Mouse (Mus musculus): ENCODE results near the gene Rapgef1. TPM values are rescaled to one million over a fixed set of nuclear protein-coding genes. Genes with fewer than 3 reads are reported as not detected.

The Rapgef1 gene
- polyA plus RNA-seq, 1 experiment from 2014 or later: 15.9 TPM

DNA sequence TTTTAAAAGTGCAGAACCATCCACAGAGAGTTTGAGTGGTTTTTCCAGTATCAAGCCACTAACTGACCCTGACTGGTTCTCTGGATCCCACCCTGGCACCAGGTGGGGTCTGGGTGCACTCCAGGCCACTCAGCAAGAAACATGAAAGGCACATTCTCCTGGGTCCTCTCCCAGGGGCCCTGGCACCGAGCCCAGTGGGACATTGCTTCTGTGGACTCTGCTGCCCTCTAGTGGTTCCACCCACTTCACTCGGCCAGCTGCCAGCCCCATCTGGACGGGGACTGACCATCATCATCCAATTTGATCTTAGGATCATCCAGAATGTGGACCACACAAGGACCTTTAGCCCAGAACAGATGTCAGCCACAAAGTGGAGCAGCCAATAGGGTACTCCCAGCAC lies 15.6 kb upstream of the Rapgef1 start:
- Histone ChIP-seq H3K4me3 (no peak overlapping the region), H3K36me3 (no peaks in the 10 kb centered on the region), H3K27me3 (0 out of 2 replicates have a peak, but pooled peaks cover 6% of the 10 kb centered on the region), H3K9ac (no peak overlapping the region), H3K4me2 (replicated peaks) (no peak overlapping the region), H3K9me3 (no peaks in the 10 kb centered on the region), H3K4me1 (no peaks in the 10 kb centered on the region), H3K27ac (no peak overlapping the region)
- ATAC-seq (ENCODE audit: low FRiP score, low read depth): no peak
- 0% methylated on average over 3 of the region's 3 CpGs for WGBS

- H3K4me2 ChIP-seq (replicated peaks): no peak overlapping the region
- WGBS: 88% methylated on average over 5 of the region's 5 CpGs
Measured at GRCm38 (mm10) chr2:29605591-29605990, 13.9 kb upstream of the Rapgef1 start.

DNA sequence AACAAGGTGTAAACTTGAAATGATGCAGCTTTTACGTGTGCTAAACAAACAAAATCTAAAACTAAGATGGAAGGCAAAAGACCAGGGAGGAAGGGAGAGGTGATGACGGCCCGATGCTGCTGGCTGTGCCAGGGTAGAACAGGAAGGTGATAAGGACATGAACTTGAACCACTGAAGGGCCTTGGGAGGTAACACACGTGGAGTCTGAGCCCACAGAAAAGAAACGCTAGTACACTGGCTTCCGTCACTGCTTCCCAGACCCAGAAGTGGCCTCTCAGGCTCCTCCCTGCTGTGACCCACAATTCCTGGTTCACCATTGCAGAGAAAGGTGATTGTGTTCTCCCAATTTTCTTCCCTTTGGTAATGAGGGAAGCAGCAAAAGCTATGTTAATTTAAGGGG lies 13.1 kb upstream of the Rapgef1 start:
- H3K9ac ChIP-seq: no peak overlapping the region

More at GRCm38 (mm10) chr2:29605591-29605990, 13.9 kb upstream of the Rapgef1 start:
- no peak overlapping the region for H3K27ac ChIP-seq
- no peaks in the 10 kb centered on the region for H3K9me3 ChIP-seq
- ATAC-seq (ENCODE audit: low FRiP score, low read depth): no peak
- 0 out of 2 replicates have a peak, but pooled peaks cover 6% of the 10 kb centered on the region for H3K27me3 ChIP-seq
- no peak overlapping the region for H3K4me3 ChIP-seq
- H3K4me1 ChIP-seq: no peaks in the 10 kb centered on the region
- H3K9ac ChIP-seq: no peak overlapping the region
- no peaks in the 10 kb centered on the region for H3K36me3 ChIP-seq

DNA sequence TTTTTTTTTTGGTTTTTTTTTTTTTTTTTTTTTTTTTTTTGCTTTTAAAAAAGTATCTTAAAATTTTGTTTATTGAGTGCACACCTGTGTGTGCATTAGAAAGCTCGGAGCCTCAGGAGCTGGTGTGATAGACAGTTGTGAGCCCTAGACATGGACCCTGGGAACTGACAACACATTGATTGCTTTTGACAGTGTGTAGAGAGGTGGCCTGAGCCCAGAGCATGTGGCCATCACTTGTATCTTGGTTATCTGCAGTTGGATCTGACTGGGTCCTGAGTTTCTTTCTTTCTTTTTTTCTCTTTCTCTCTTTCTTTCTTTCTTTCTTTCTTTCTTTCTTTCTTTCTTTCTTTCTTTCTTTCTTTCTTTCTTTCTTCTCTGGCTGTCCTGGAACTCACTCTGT lies 2.2 kb upstream of the Rapgef1 start:
- Histone ChIP-seq H3K4me2 (replicated peaks) (no peak overlapping the region), H3K4me3 (no peak overlapping the region), H3K36me3 (no peaks in the 10 kb centered on the region), H3K4me1 (peaks cover 20% of the 10 kb centered on the region), H3K27me3 (no peaks in the 10 kb centered on the region), H3K9ac (no peak overlapping the region), H3K9me3 (0 out of 2 replicates have a peak, but pooled peaks cover 3% of the 10 kb centered on the region), H3K27ac (no peak overlapping the region)
- no peak for ATAC-seq (ENCODE audit: low FRiP score, low read depth)
- WGBS: 78% methylated on average over 1 of the region's 1 CpGs

More for the DNA sequence above, 13.1 kb upstream of the Rapgef1 start:
- H3K4me1 ChIP-seq: no peaks in the 10 kb centered on the region
- H3K4me2 ChIP-seq (replicated peaks): no peak overlapping the region
- no peaks in the 10 kb centered on the region for H3K36me3 ChIP-seq
- H3K9me3 ChIP-seq: no peaks in the 10 kb centered on the region
- 0 out of 2 replicates have a peak, but pooled peaks cover 6% of the 10 kb centered on the region for H3K27me3 ChIP-seq
- no peak overlapping the region for H3K4me3 ChIP-seq
- 44% methylated on average over 6 of the region's 6 CpGs for WGBS
- no peak for ATAC-seq (ENCODE audit: low FRiP score, low read depth)
- no peak overlapping the region for H3K27ac ChIP-seq

- H3K27ac ChIP-seq: no peak overlapping the region
- 64% methylated on average over 8 of the region's 8 CpGs for WGBS
- peak overlapping the region; percentile 84 for H3K4me3 ChIP-seq
- H3K9ac ChIP-seq: no peak overlapping the region
- peaks cover 37% of the 10 kb centered on the region for H3K4me1 ChIP-seq
- 0 out of 2 replicates have a peak, but pooled peaks cover 1% of the 10 kb centered on the region for H3K9me3 ChIP-seq
- H3K4me2 ChIP-seq (replicated peaks): peak overlapping the region; percentile 85
- 0 out of 2 replicates have a peak, but pooled peaks have one; percentile 8 for ATAC-seq (ENCODE audit: low FRiP score, low read depth)
- H3K27me3 ChIP-seq: no peaks in the 10 kb centered on the region
- 0 out of 2 replicates have a peak, but pooled peaks cover 6% of the 10 kb centered on the region for H3K36me3 ChIP-seq
Measured at GRCm38 (mm10) chr2:29618926-29619483, 515 bp upstream of the Rapgef1 start.

DNA sequence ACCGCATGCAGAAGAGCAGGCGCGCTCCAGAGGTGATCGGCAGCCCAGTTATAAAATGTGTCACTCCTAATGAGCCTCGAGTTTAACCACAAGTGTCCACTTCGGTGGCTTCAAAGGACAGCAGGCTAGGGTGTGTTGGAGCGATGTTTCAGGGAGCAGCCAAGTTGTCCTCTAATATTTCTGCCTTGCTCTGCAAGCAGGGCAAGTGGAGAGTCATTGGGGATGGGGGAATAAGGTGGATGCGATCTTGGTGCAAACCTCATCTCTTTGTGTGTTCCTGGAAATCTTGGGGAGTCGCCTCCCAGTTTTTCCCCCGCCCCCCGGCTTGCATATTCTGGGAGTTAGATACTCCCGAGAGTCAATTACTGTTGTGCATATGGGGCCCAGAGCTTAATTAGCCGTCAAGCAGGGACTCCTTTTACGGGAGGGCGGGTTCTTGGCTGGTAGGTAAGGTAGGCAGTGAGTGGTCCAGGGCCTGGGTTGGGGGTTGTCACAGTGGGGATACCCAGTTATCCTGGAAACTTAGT lies 844 bp downstream of the Rapgef1 start:
- Histone ChIP-seq H3K4me2 (replicated peaks) (peak overlapping the region; percentile 85), H3K4me3 (peak overlapping the region; percentile 84), H3K9me3 (no peaks in the 10 kb centered on the region), H3K27ac (peak overlapping the region; percentile 88), H3K36me3 (0 out of 2 replicates have a peak, but pooled peaks cover 6% of the 10 kb centered on the region), H3K9ac (peak overlapping the region; percentile 93), H3K27me3 (no peaks in the 10 kb centered on the region), H3K4me1 (peaks cover 46% of the 10 kb centered on the region)
- ATAC-seq (ENCODE audit: low FRiP score, low read depth): no peak
- under 1% methylated on average over 15 of the region's 15 CpGs for WGBS

DNA sequence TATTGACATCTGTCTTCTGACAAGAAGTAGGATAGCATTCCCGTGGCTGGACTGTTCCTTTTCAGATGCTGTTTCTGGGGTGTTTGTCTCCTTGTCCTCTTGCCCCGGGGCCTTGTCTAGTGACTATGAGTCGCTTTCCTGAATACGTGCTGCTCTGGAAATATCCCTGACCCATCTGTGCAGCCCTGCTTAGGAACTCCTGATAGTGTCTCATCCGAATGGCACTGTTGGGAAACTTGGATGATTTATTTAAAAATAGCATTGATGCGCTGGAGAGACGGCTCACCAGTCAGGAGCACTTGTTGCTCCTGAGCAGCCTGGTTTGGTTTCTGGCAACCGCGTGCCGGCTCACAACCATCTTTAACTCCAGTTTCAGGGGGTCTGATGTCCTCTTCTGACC lies 1.6 kb downstream of the Rapgef1 start:
- H3K9ac ChIP-seq: peak overlapping the region; percentile 93; the same call in 1 of the 2 replicates

DNA sequence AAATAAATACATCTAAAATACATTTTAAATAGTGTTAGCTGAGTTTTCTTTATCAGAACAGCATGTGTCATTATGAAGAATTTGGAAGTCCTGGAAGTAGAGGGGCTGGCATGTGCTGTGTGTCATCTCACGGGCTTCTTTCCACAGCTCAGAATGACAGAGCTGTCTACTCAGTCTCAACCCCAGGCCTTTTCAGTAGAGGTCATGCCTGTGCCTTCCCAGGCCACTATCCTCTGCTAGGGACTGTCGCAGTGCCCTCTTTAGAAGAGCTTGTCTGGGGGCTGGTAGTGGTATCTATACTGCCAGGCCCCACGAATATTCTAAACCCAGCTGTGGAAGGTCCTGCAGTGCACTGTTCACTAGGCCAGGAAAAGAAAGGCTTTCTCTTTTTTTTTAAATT lies 2.1 kb downstream of the Rapgef1 start:
- Histone ChIP-seq H3K4me3 (no peak overlapping the region), H3K9ac (no peak overlapping the region), H3K27ac (no peak overlapping the region), H3K27me3 (no peaks in the 10 kb centered on the region), H3K36me3 (0 out of 2 replicates have a peak, but pooled peaks cover 6% of the 10 kb centered on the region), H3K9me3 (no peaks in the 10 kb centered on the region), H3K4me1 (peaks cover 46% of the 10 kb centered on the region), H3K4me2 (replicated peaks) (peak overlapping the region; percentile 85)
- ATAC-seq (ENCODE audit: low FRiP score, low read depth): no peak
- 82% methylated on average over 3 of the region's 3 CpGs for WGBS

More for the DNA sequence above, 1.6 kb downstream of the Rapgef1 start:
- H3K9me3 ChIP-seq: no peaks in the 10 kb centered on the region
- 75% methylated on average over 10 of the region's 10 CpGs for WGBS
- no peak for ATAC-seq (ENCODE audit: low FRiP score, low read depth)
- 0 out of 2 replicates have a peak, but pooled peaks cover 6% of the 10 kb centered on the region for H3K36me3 ChIP-seq
- H3K27ac ChIP-seq: no peak overlapping the region
- no peaks in the 10 kb centered on the region for H3K27me3 ChIP-seq
- peaks cover 46% of the 10 kb centered on the region for H3K4me1 ChIP-seq
- peak overlapping the region; percentile 84 for H3K4me3 ChIP-seq
- H3K4me2 ChIP-seq (replicated peaks): peak overlapping the region; percentile 85

DNA sequence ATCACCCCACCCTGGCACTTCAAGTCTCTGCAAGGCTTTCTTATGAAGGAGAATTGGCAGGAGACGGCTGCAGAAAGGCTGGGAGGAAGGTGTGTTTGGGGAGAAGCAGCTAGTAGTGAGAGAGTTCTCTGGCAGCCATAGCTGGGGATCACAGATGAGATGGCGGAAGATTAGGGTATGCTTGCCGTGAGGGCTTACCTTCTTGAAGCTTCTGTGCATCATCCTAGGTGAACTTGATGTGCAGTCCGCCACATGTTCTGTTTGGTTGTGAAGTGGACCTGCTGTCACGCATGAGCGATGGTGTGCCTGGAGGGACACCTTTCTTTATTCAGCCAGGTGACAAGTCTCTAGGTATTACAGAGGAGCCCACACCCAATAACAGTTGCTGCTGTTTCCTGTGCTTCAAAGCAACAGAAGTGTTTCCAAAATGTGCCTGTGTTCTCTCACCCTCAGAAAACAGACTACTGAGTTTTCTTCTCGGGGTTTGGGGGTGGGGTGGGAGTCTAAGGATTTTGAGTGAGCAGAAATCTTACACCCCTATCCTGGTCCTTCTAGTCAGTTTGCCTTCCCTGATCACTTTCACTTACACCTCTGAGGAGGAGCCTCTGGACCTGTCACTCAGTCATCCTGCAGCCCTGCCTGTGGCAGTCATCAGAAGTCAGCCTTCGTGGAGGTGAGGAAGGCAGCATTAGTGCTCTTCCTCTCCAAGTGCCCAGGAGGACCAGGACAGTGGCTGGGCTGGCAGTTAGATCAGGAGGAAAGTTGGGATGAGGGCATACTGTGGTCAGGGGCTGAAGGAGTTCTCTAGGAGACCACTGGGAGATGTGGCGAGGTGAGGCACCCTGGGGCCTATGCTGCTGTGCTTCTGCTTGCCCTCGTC lies 2.8 kb downstream of the Rapgef1 start:
- 0 out of 2 replicates have a peak, but pooled peaks cover 6% of the 10 kb centered on the region for H3K36me3 ChIP-seq
- H3K27me3 ChIP-seq: no peaks in the 10 kb centered on the region
- no peak overlapping the region for H3K9ac ChIP-seq
- no peak overlapping the region for H3K4me2 ChIP-seq (replicated peaks)
- H3K4me3 ChIP-seq: no peak overlapping the region
- no peak overlapping the region for H3K27ac ChIP-seq
- no peak for ATAC-seq (ENCODE audit: low FRiP score, low read depth)
- peaks cover 46% of the 10 kb centered on the region for H3K4me1 ChIP-seq
- H3K9me3 ChIP-seq: no peaks in the 10 kb centered on the region
- WGBS: 81% methylated on average over 10 of the region's 10 CpGs

- no peaks in the 10 kb centered on the region for H3K27me3 ChIP-seq
- H3K4me3 ChIP-seq: no peak overlapping the region
- 0 out of 2 replicates have a peak, but pooled peaks cover 6% of the 10 kb centered on the region for H3K36me3 ChIP-seq
- no peak overlapping the region for H3K9ac ChIP-seq
- ATAC-seq (ENCODE audit: low FRiP score, low read depth): no peak
- no peaks in the 10 kb centered on the region for H3K9me3 ChIP-seq
- H3K27ac ChIP-seq: no peak overlapping the region
- 70% methylated on average over 9 of the region's 9 CpGs for WGBS
- no peak overlapping the region for H3K4me2 ChIP-seq (replicated peaks)
- peaks cover 57% of the 10 kb centered on the region for H3K4me1 ChIP-seq
Measured at GRCm38 (mm10) chr2:29623247-29624090, 3.9 kb downstream of the Rapgef1 start.

DNA sequence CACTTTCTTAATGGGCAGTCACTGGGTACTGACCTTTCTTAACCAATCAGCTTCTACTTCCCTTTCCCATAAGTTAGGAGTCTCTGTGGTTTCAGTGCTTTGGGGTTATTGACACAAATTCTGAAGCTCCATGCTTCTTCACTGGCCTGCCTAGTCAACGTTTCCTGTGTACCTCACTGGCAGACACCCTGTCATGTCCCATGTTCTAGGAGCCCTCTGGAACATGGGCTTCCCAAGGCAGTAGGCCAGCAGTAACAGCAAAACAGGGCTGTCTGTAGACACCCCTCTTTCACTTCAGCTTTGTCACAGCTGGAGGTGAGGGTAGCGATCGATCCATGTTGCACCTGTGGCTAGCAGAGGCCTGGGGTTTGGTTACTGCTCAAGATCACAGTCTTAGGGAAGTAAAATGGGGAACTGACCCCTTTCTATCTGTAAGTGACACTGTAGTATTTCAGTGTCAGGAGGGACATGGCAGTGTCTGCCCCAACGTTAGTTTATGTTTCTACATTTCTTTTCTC lies 4.6 kb downstream of the Rapgef1 start:
- Histone ChIP-seq H3K27ac (no peak overlapping the region), H3K9me3 (no peaks in the 10 kb centered on the region), H3K36me3 (0 out of 2 replicates have a peak, but pooled peaks cover 6% of the 10 kb centered on the region), H3K9ac (no peak overlapping the region), H3K4me1 (peaks cover 64% of the 10 kb centered on the region), H3K4me3 (no peak overlapping the region), H3K27me3 (no peaks in the 10 kb centered on the region), H3K4me2 (replicated peaks) (no peak overlapping the region)
- no peak for ATAC-seq (ENCODE audit: low FRiP score, low read depth)
- 81% methylated on average over 4 of the region's 4 CpGs for WGBS

Data from limb, embryonic 13.5 days (tissue).